Mouse (Mus musculus) spleen, adult 18-20 months (tissue): ENCODE results near the gene Olfr267.

Source experiments
- DNase-seq, 2 experiments: peaks; one replicate each; pipeline ENCODE4 v3.0.0; 2022; ENCODE audit warnings: mixed read lengths in 2 of 2

The Olfr267 gene

GRCm38 (mm10) chr4:58787616-58788015 is at the start of gene Olfr267:
TSS of gene Olfr267 (minus strand) at chr4:58787716.
- no peak for DNase-seq

- no peak for DNase-seq
Measured at GRCm38 (mm10) chr4:58832908-58833307, 45.4 kb upstream of the Olfr267 start.

GRCm38 (mm10) chr4:58825921-58826320 is 38.4 kb upstream of the Olfr267 start:
- no peak for DNase-seq

GRCm38 (mm10) chr4:58786659-58787058 is 857 bp downstream of the Olfr267 start:
- no peak for DNase-seq

GRCm38 (mm10) chr4:58763417-58763816 is 24.1 kb downstream of the Olfr267 start:
- no peak for DNase-seq

- no peak for DNase-seq
Measured at GRCm38 (mm10) chr4:58749510-58749909, 38.0 kb downstream of the Olfr267 start.

- DNase-seq, result no peak
Measured at GRCm38 (mm10) chr4:58749101-58749500, 38.4 kb downstream of the Olfr267 start.

- DNase-seq, result no peak
Measured at GRCm38 (mm10) chr4:58745583-58746222, 41.8 kb downstream of the Olfr267 start.

- DNase-seq, result no peak
Measured at GRCm38 (mm10) chr4:58736867-58737633, 50.5 kb downstream of the Olfr267 start.
